Mouse (Mus musculus) megakaryocyte, embryonic 14.5 days (primary cell): ENCODE data around the gene Selenof.

Source experiments
- FLI1 ChIP-seq: IDR thresholded peaks from 2 replicates; pipeline ENCODE4 v1.6.1; 2012; ENCODE audit warnings: low read length, inconsistent platforms, mixed read lengths
- GATA1 ChIP-seq: IDR thresholded peaks from 3 replicates; pipeline ENCODE4 v1.6.1; 2012; ENCODE audit warnings: mixed read lengths, low read length, inconsistent platforms, borderline replicate concordance

GRCm38 (mm10) chr3:144586731-144587130 lies 16.6 kb downstream of the Selenof start:
- TF ChIP-seq GATA1 (no peak), FLI1 (no peak)
